Comparison of ENCODE assay signal across 9 mouse cellular contexts in genomic region chr10:76791475-76791874, GRCm38 (mm10).
DNase-seq lines count a peak whose midpoint lies in the region; ATAC-seq and TF ChIP-seq lines count a peak whose summit lies in the region.
"Had no signal": no experiment of that assay in that cellular context is flagged by ENCODE, and none has a peak within 500 bp of the region (broad histone marks: within the 10 kb centered on the region; RNA-seq: fewer than 3 reads in every experiment).

No protein-coding gene starts in this region.

- TF ChIP-seq POLR2A in bone marrow, adult 2 months (IDR thresholded peaks at IDR 0.05; ENCODE audit: borderline replicate concordance, control insufficient read depth, low read depth, low read length): no peak

- WGBS in neural tube, embryonic 15.5 days: 87% methylated on average over 1 of the region's 1 CpGs
- WGBS in bone marrow, adult 2 months: 80% methylated on average over 1 of the region's 1 CpGs
- 56% methylated on average over 1 of the region's 1 CpGs for WGBS in embryonic facial prominence, embryonic 14.5 days

- H3K4me3 ChIP-seq in neural tube, embryonic 15.5 days (replicated peaks): no peak overlapping the region
- H3K4me3 ChIP-seq in bone marrow, adult 2 months (replicated peaks; ENCODE audit: control insufficient read depth, low read depth, low read length): no peak overlapping the region
- no peak overlapping the region for H3K4me3 ChIP-seq in embryonic facial prominence, embryonic 14.5 days (ENCODE audit: low read depth, low read length)
- H3K4me3 ChIP-seq: neural tube, embryonic 13.5 days had no signal

- ATAC-seq in neural tube, embryonic 15.5 days (ENCODE audit: low FRiP score): no peak
- ATAC-seq in embryonic facial prominence, embryonic 14.5 days (ENCODE audit: low read depth): no peak

- DNase-seq in frontal cortex, postnatal 36 days (ENCODE audit: low spot score in 2 of 2): peak; percentile 31 to 60
- DNase-seq in frontal cortex, postnatal 10 days (ENCODE audit: low spot score in 2 of 2): no peak
- DNase-seq in neural tube, embryonic 10.5 days (ENCODE audit: extremely low spot score, low spot score): peak; percentile 30
- DNase-seq in embryonic facial prominence, embryonic 14.5 days (ENCODE audit: low spot score): peak; percentile 52
- peak; percentile 16 to 36 for DNase-seq in lung, adult 18-20 months
- peak; percentile 51 for DNase-seq in thymus, postnatal 25 days

- H3K9me3 ChIP-seq in neural tube, embryonic 15.5 days (replicated peaks): no peaks in the 10 kb centered on the region
- H3K9me3 ChIP-seq in embryonic facial prominence, embryonic 14.5 days (ENCODE audit: control insufficient read depth, low read length): no peaks in the 10 kb centered on the region
- H3K9me3 ChIP-seq: neural tube, embryonic 13.5 days had no signal

- H3K4me2 ChIP-seq in neural tube, embryonic 15.5 days: no peak overlapping the region
- H3K4me2 ChIP-seq in embryonic facial prominence, embryonic 14.5 days (ENCODE audit: low read depth, low read length): no peak overlapping the region
- H3K4me2 ChIP-seq: neural tube, embryonic 13.5 days had no signal

- peaks cover 9% of the 10 kb centered on the region; the same call in 1 of the 2 replicates for H3K4me1 ChIP-seq in neural tube, embryonic 15.5 days
- no peaks in the 10 kb centered on the region for H3K4me1 ChIP-seq in bone marrow, adult 2 months (ENCODE audit: control insufficient read depth, insufficient read depth, low read length)
- H3K4me1 ChIP-seq in embryonic facial prominence, embryonic 14.5 days (ENCODE audit: control insufficient read depth, insufficient read depth, low read length): no peaks in the 10 kb centered on the region

- no peak overlapping the region for H3K27ac ChIP-seq in neural tube, embryonic 15.5 days (replicated peaks)
- no peak overlapping the region for H3K27ac ChIP-seq in bone marrow, adult 2 months (ENCODE audit: control insufficient read depth, insufficient read depth, low read depth, low read length, poor library complexity)
- no peak overlapping the region for H3K27ac ChIP-seq in embryonic facial prominence, embryonic 14.5 days (replicated peaks; ENCODE audit: low read depth, low read length)
- H3K27ac ChIP-seq: neural tube, embryonic 13.5 days had no signal

- peaks cover 12% of the 10 kb centered on the region; the same call in 1 of the 2 replicates for H3K36me3 ChIP-seq in neural tube, embryonic 15.5 days
- H3K36me3 ChIP-seq in embryonic facial prominence, embryonic 14.5 days (ENCODE audit: control insufficient read depth, insufficient read depth, low read length): no peaks in the 10 kb centered on the region

- TF ChIP-seq CTCF in bone marrow, adult 2 months (IDR thresholded peaks at IDR 0.05; ENCODE audit: control insufficient read depth, insufficient read depth, low read length): peak; percentile 32; the same call in 1 of the 2 replicates

- H3K27me3 ChIP-seq in neural tube, embryonic 15.5 days (replicated peaks): no peaks in the 10 kb centered on the region
- H3K27me3 ChIP-seq in embryonic facial prominence, embryonic 14.5 days (replicated peaks; ENCODE audit: control insufficient read depth, insufficient read depth, low read length): no peaks in the 10 kb centered on the region
- H3K27me3 ChIP-seq: neural tube, embryonic 13.5 days had no signal

- no peak overlapping the region for H3K9ac ChIP-seq in neural tube, embryonic 15.5 days (replicated peaks)
- H3K9ac ChIP-seq in embryonic facial prominence, embryonic 14.5 days (ENCODE audit: low read depth, low read length): no peak overlapping the region
- H3K9ac ChIP-seq: neural tube, embryonic 13.5 days had no signal

Comparison
In these comparisons a context has a peak if more than half of its experiments do, and no peak if none do; other contexts are left out.
1. DNase-seq: peak in frontal cortex, postnatal 36 days (2 of 2), neural tube, embryonic 10.5 days (single experiment), embryonic facial prominence, embryonic 14.5 days (single experiment), lung, adult 18-20 months (2 of 2) and thymus, postnatal 25 days (single experiment); none in frontal cortex, postnatal 10 days (0 of 2).